Mouse (Mus musculus) thymus, postnatal 25 days (tissue): ENCODE results near the gene Daxx.
"Not testable (repeated sequence)": the region's sequence is repeated elsewhere in the genome, so short reads cannot be mapped to it uniquely, and the experiment has no call there.

Source experiments
- DNase-seq: peaks from one replicate; pipeline ENCODE4 v3.0.0; 2022

Gene Daxx

GRCm38 (mm10) chr17:33909077-33909868 lies at the start of gene Daxx:
TSS of gene Daxx (plus strand) at chr17:33909414.
- DNase-seq, result peak; percentile 99

- DNase-seq, result peak; percentile 79
These were observed 43.7 kb upstream of the Daxx start for GRCm38 (mm10) chr17:33865330-33866030.

GRCm38 (mm10) chr17:33873537-33873936 lies 35.7 kb upstream of the Daxx start, which contains the start of gene Gm7029:
TSS of gene Gm7029 (plus strand) at chr17:33873837.
- DNase-seq, result not testable (repeated sequence)

GRCm38 (mm10) chr17:33874411-33874810 lies 34.8 kb upstream of the Daxx start:
- DNase-seq, result peak; percentile 27

- peak; percentile 23 for DNase-seq
These were observed 33.4 kb upstream of the Daxx start for GRCm38 (mm10) chr17:33875797-33876196.

GRCm38 (mm10) chr17:33884320-33884719 lies 24.9 kb upstream of the Daxx start:
- not testable (repeated sequence) for DNase-seq

- DNase-seq, result not testable (repeated sequence)
These were observed 21.4 kb upstream of the Daxx start for GRCm38 (mm10) chr17:33887802-33888201.

- not testable (repeated sequence) for DNase-seq
These were observed 21.0 kb upstream of the Daxx start for GRCm38 (mm10) chr17:33888230-33888629.

- DNase-seq, result not testable (repeated sequence)
These were observed 19.2 kb upstream of the Daxx start for GRCm38 (mm10) chr17:33889941-33890532.

- peak; percentile 99 for DNase-seq
These were observed 18.6 kb upstream of the Daxx start, which contains the start of gene Kifc1 for GRCm38 (mm10) chr17:33890533-33891059. TSS of gene Kifc1 (minus strand) at chr17:33890661.

GRCm38 (mm10) chr17:33891357-33891756 lies 17.9 kb upstream of the Daxx start:
- DNase-seq, result no peak

GRCm38 (mm10) chr17:33891892-33892291 lies 17.3 kb upstream of the Daxx start:
- DNase-seq, result not testable (repeated sequence)

- no peak for DNase-seq
These were observed 16.8 kb upstream of the Daxx start for GRCm38 (mm10) chr17:33892429-33892828.

GRCm38 (mm10) chr17:33893011-33893410 lies 16.2 kb upstream of the Daxx start:
- not testable (repeated sequence) for DNase-seq

GRCm38 (mm10) chr17:33897114-33897794 lies 12.0 kb upstream of the Daxx start:
- no peak for DNase-seq

- DNase-seq, result not testable (repeated sequence)
These were observed 11.0 kb upstream of the Daxx start for GRCm38 (mm10) chr17:33898193-33898592.

- no peak for DNase-seq
These were observed 9.6 kb upstream of the Daxx start for GRCm38 (mm10) chr17:33899642-33900041.

- DNase-seq, result no peak
These were observed 8.8 kb upstream of the Daxx start for GRCm38 (mm10) chr17:33900281-33900988.

GRCm38 (mm10) chr17:33900989-33901314 lies 8.3 kb upstream of the Daxx start:
- DNase-seq, result no peak

GRCm38 (mm10) chr17:33901653-33902052 lies 7.6 kb upstream of the Daxx start:
- no peak for DNase-seq

- DNase-seq, result no peak
These were observed 7.1 kb upstream of the Daxx start for GRCm38 (mm10) chr17:33902079-33902478.

GRCm38 (mm10) chr17:33902491-33902890 lies 6.7 kb upstream of the Daxx start:
- no peak for DNase-seq
